Comparison of ENCODE assay signal across 26 mouse cellular contexts in the genomic region with DNA sequence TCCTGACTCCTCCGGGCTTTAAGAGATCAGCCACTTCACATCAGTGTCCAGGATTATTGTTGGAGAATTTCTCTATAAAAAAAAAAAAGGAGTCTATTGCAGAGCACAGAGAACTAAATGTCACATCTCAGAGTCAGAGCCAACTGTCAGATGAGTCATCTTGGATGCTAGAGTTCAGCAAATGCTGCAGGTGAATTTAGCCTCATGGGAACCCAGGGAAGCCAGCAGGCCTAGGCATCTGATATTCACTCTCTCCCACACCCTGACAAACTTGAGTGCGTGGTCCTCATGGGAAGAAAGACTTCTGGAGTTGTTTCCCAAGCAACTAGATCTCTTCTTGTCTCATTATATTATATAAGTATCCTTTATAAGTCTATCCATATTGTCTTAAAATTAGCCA.
DNase-seq lines count a peak whose midpoint lies in the region; ATAC-seq and TF ChIP-seq lines count a peak whose summit lies in the region.
"Had no signal": no experiment of that assay in that cellular context is flagged by ENCODE, and none has a peak within 500 bp of the region (broad histone marks: within the 10 kb centered on the region; RNA-seq: fewer than 3 reads in every experiment).

No protein-coding gene starts in this region.

- H3K4me1 ChIP-seq in liver, postnatal 0 days (ENCODE audit: insufficient read depth), result no peaks in the 10 kb centered on the region
- H3K4me1 ChIP-seq: embryonic facial prominence, embryonic 12.5 days; heart, embryonic 15.5 days; hindbrain, embryonic 15.5 days; intestine, embryonic 15.5 days; limb, embryonic 10.5 days; liver, embryonic 15.5 days; midbrain, embryonic 15.5 days; neural tube, embryonic 12.5 days had no signal

- no peak overlapping the region for H3K4me3 ChIP-seq in liver, postnatal 0 days (ENCODE audit: low read depth, low read length)
- H3K4me3 ChIP-seq: embryonic facial prominence, embryonic 12.5 days; heart, embryonic 15.5 days; hindbrain, embryonic 15.5 days; intestine, embryonic 15.5 days; limb, embryonic 10.5 days; liver, embryonic 15.5 days; midbrain, embryonic 15.5 days; neural tube, embryonic 12.5 days had no signal

- no peak overlapping the region for H3K9ac ChIP-seq in liver, postnatal 0 days (replicated peaks)
- H3K9ac ChIP-seq: embryonic facial prominence, embryonic 12.5 days; forebrain, postnatal 0 days; heart, embryonic 15.5 days; hindbrain, embryonic 15.5 days; intestine, embryonic 15.5 days; liver, embryonic 15.5 days; midbrain, embryonic 15.5 days; neural tube, embryonic 12.5 days had no signal

- H3K9me3 ChIP-seq in liver, postnatal 0 days (ENCODE audit: low read length), result no peaks in the 10 kb centered on the region
- H3K9me3 ChIP-seq: embryonic facial prominence, embryonic 12.5 days; heart, embryonic 15.5 days; hindbrain, embryonic 15.5 days; intestine, embryonic 15.5 days; limb, embryonic 10.5 days; liver, embryonic 15.5 days; midbrain, embryonic 15.5 days; neural tube, embryonic 12.5 days had no signal

- no peak for ATAC-seq in liver, postnatal 0 days
- ATAC-seq: forebrain, postnatal 0 days; intestine, embryonic 15.5 days; midbrain, embryonic 15.5 days had no signal

- WGBS in liver, postnatal 0 days (ENCODE audit: insufficient replicate concordance), result 71% methylated on average over 2 of the region's 2 CpGs

- H3K36me3 ChIP-seq in liver, postnatal 0 days (replicated peaks; ENCODE audit: insufficient read depth, low read length), result no peaks in the 10 kb centered on the region
- H3K36me3 ChIP-seq: embryonic facial prominence, embryonic 12.5 days; heart, embryonic 15.5 days; hindbrain, embryonic 15.5 days; intestine, embryonic 15.5 days; limb, embryonic 10.5 days; liver, embryonic 15.5 days; midbrain, embryonic 15.5 days; neural tube, embryonic 12.5 days had no signal

- no peaks in the 10 kb centered on the region for H3K27me3 ChIP-seq in liver, postnatal 0 days (ENCODE audit: insufficient read depth, low read length)
- H3K27me3 ChIP-seq: embryonic facial prominence, embryonic 12.5 days; heart, embryonic 15.5 days; hindbrain, embryonic 15.5 days; intestine, embryonic 15.5 days; liver, embryonic 15.5 days; midbrain, embryonic 15.5 days; neural tube, embryonic 12.5 days had no signal

- H3K4me2 ChIP-seq in liver, postnatal 0 days (ENCODE audit: low read depth, low read length), result no peak overlapping the region
- H3K4me2 ChIP-seq: embryonic facial prominence, embryonic 12.5 days; heart, embryonic 15.5 days; hindbrain, embryonic 15.5 days; intestine, embryonic 15.5 days; liver, embryonic 15.5 days; midbrain, embryonic 15.5 days; neural tube, embryonic 12.5 days had no signal

- DNase-seq in adrenal gland, adult 2 months, result peak; percentile 10
- no peak for DNase-seq in adrenal gland, postnatal 10 days
- peak; percentile 9 to 38 for DNase-seq in layer of hippocampus, adult 18-20 months (ENCODE audit: low spot score in 2 of 2)
- DNase-seq in layer of hippocampus, postnatal 14 days (ENCODE audit: low spot score in 2 of 2), result no peak
- DNase-seq in 3T3-L1 (ENCODE audit: low read depth, low spot score), result peak; percentile 6
- peak; percentile 83 for DNase-seq in cerebellum, adult 9-10 months
- no peak for DNase-seq in urinary bladder, postnatal 14 days (ENCODE audit: low spot score)
- DNase-seq in liver, postnatal 0 days, result no peak
- DNase-seq: forebrain, postnatal 0 days; gastrocnemius, postnatal 36 days; heart, postnatal 36 days; kidney, adult 8-10 months; kidney, postnatal 10 days; liver; lung, postnatal 4 days; retina, postnatal 1 day; thymus, adult 2 months; thymus, postnatal 4 days had no signal

- TF ChIP-seq CTCF in liver, postnatal 0 days (IDR thresholded peaks at IDR 0.05; ENCODE audit: low read depth), result no peak

- TF ChIP-seq EP300 in liver, postnatal 0 days (IDR thresholded peaks at IDR 0.05; ENCODE audit: low read depth), result no peak

- no peak overlapping the region for H3K27ac ChIP-seq in liver, postnatal 0 days (ENCODE audit: low read depth)
- H3K27ac ChIP-seq: embryonic facial prominence, embryonic 12.5 days; heart, embryonic 15.5 days; hindbrain, embryonic 15.5 days; intestine, embryonic 15.5 days; limb, embryonic 10.5 days; liver, embryonic 15.5 days; midbrain, embryonic 15.5 days; neural tube, embryonic 12.5 days had no signal

Comparison
In these comparisons a context has a peak if more than half of its experiments do, and no peak if none do; other contexts are left out.
1. DNase-seq: peak in adrenal gland, adult 2 months (single experiment), layer of hippocampus, adult 18-20 months (2 of 2), 3T3-L1 (single experiment) and cerebellum, adult 9-10 months (single experiment); none in adrenal gland, postnatal 10 days (single experiment), layer of hippocampus, postnatal 14 days (0 of 2), urinary bladder, postnatal 14 days (single experiment) and liver, postnatal 0 days (single experiment).